Mouse (Mus musculus) kidney, adult 2 months (tissue): ENCODE measurements around the gene Tex45. TPM values are rescaled to one million over a fixed set of nuclear protein-coding genes. Genes with fewer than 3 reads are reported as not detected.

ENCODE experiments used
- DNase-seq: peaks from one replicate; pipeline ENCODE4 v3.0.0; 2021
- H3K27ac ChIP-seq: fragments of 200-500 bp; 2 replicates; pipeline ENCODE4 v1.5.1; 2012; ENCODE audit warnings: low read depth, low read length, control low read depth, inconsistent platforms; ENCODE audit not compliant: insufficient read depth
- H3K27me3 ChIP-seq: fragments of 200-500 bp; replicated peaks from 2 replicates; pipeline ENCODE4 v1.6.1; 2012; ENCODE audit warnings: mild to moderate bottlenecking, moderate library complexity, low read length, inconsistent platforms; ENCODE audit not compliant: control insufficient read depth, insufficient read depth
- H3K36me3 ChIP-seq: fragments of 200-500 bp; 2 replicates; pipeline ENCODE4 v1.6.1; 2012; ENCODE audit warnings: mild to moderate bottlenecking, moderate library complexity, low read length, inconsistent platforms; ENCODE audit not compliant: control insufficient read depth, insufficient read depth
- H3K4me1 ChIP-seq: fragments of 200-500 bp; 2 replicates; pipeline ENCODE4 v1.6.1; 2011; ENCODE audit warnings: low read length; ENCODE audit not compliant: control insufficient read depth, insufficient read depth
- H3K4me3 ChIP-seq: fragments of 200-500 bp; 2 replicates; pipeline ENCODE4 v1.5.1; 2011; ENCODE audit warnings: mild to moderate bottlenecking, low read depth, low read length, control low read depth; ENCODE audit not compliant: insufficient read depth
- CTCF ChIP-seq: fragments of 200-500 bp; conservative IDR thresholded peaks from 2 replicates; pipeline ENCODE4 v1.5.1; 2011; ENCODE audit warnings: low read depth, mild to moderate bottlenecking, control low read depth, low read length, moderate library complexity, mixed read lengths; ENCODE audit not compliant: insufficient read depth, insufficient read length
- POLR2A ChIP-seq: fragments of 200-500 bp; IDR thresholded peaks from one replicate; pipeline ENCODE4 v1.6.1; 2011; ENCODE audit warnings: low read depth, low read length, control low read depth
- WGBS: fragments of 180-500 bp; shearing (Covaris S2); methylation state at CpG from one replicate; pipeline ENCODE4 v1.1.7; 2018; 5-methylcytosine and 5-hydroxymethylcytosine counted together
- polyA plus RNA-seq: library from polyadenylated mRNA; depleted of rRNA; stranded (reverse); fragments of >200 nt; gene quantifications from 2 replicates; pipeline ENCODE4 v1.2.3, GENCODE M21; 2012; rRNA removed

The Tex45 gene
- polyA plus RNA-seq, 1 experiment, result 0.05 TPM

DNA sequence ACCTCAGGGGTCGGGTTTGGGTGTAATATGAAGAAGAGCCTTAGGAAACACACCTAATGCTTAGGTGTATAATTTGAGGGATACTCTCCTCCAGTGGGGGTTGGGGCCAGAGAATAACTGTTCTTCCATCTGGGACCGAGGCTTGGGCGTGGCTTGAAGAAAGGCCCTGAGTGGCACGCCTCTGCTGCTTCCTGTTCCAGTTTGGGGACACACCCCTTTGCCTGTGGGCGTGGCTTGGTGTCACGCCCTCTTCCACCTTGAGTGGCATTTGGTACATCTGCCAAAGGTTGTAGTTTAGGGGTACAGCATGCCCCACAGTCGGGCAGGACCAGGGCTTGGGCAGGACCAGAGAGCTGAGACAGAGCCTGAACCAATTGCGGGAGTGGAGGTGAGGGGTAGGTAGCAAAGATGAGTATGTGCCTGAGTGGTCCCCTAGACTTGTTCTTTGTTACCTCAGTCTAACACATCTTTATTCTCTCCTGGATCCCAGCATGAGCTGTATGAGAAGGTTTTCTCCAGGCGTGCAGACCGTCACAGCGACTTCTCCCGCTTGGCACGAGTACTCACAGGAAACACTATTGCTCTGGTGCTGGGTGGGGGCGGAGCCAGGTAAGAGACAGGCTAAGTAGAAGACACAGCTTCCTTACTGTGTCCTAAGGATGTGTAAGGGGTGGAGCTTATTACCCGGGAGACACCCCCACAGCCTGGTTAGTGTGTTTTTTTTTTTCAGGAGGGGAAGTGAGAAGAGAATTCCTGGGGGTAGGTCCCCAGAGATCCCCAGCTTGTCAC is 65.6 kb downstream of the Tex45 start:
- H3K4me3 ChIP-seq, result no peak overlapping the region
- H3K4me1 ChIP-seq, result no peaks in the 10 kb centered on the region
- peaks cover 3% of the 10 kb centered on the region for H3K36me3 ChIP-seq
- H3K27me3 ChIP-seq, result no peaks in the 10 kb centered on the region
- no peak overlapping the region for H3K27ac ChIP-seq
- TF ChIP-seq CTCF, result no peak
- TF ChIP-seq POLR2A, result no peak
- 70% methylated on average over 15 of the region's 15 CpGs for WGBS
- no peak for DNase-seq

Other genes with a start within 250 kb of the Tex45 start
- gene Insr, start 191.2 kb upstream of the Tex45 start, polyA plus RNA-seq, result 26.8 and 33.7 TPM in 2 replicates
- 0.12 and 1.1 TPM in 2 replicates for gene A430078G23Rik, start 117.4 kb upstream of the Tex45 start, polyA plus RNA-seq
- 37.9 and 38.9 TPM in 2 replicates for gene Arhgef18, start 77.9 kb upstream of the Tex45 start, polyA plus RNA-seq
- 15.1 and 15.5 TPM in 2 replicates for gene Pex11g, start 3.2 kb upstream of the Tex45 start, polyA plus RNA-seq
- gene Zfp358, start 22.3 kb downstream of the Tex45 start, polyA plus RNA-seq, result 43.2 and 58.6 TPM in 2 replicates
- 239 and 302 TPM in 2 replicates for gene Mcoln1, start 29.6 kb downstream of the Tex45 start, polyA plus RNA-seq
- gene Pnpla6, start 44.5 kb downstream of the Tex45 start, polyA plus RNA-seq, result 53.3 and 70.7 TPM in 2 replicates
- gene C330021F23Rik, start 97.1 kb downstream of the Tex45 start, polyA plus RNA-seq, result 6.4 and 7.3 TPM in 2 replicates
- 44.1 and 47.6 TPM in 2 replicates for gene Camsap3, start 116.4 kb downstream of the Tex45 start, polyA plus RNA-seq
- 44.8 and 46.2 TPM in 2 replicates for gene Xab2, start 150.5 kb downstream of the Tex45 start, polyA plus RNA-seq
- 15.6 and 27.2 TPM in 2 replicates for gene Pet100, start 150.7 kb downstream of the Tex45 start, polyA plus RNA-seq
- not detected in 2 replicates for gene Pcp2, start 154.7 kb downstream of the Tex45 start, polyA plus RNA-seq
- gene Stxbp2, start 160.1 kb downstream of the Tex45 start, polyA plus RNA-seq, result 169 and 173 TPM in 2 replicates
- gene Retn, start 184.9 kb downstream of the Tex45 start, polyA plus RNA-seq, result 47.2 and 76.9 TPM in 2 replicates
- gene Mcemp1, start 194.9 kb downstream of the Tex45 start, polyA plus RNA-seq, result 0.10 and 0.53 TPM in 2 replicates
- 15.1 and 15.5 TPM in 2 replicates for gene Fcor, start 201.5 kb downstream of the Tex45 start, polyA plus RNA-seq
- gene Trappc5, start 205.4 kb downstream of the Tex45 start, polyA plus RNA-seq, result 30.5 and 30.8 TPM in 2 replicates
- gene Fcer2a, start 223.3 kb downstream of the Tex45 start, polyA plus RNA-seq, result 0.31 and 4.5 TPM in 2 replicates
- 0.50 TPM in 1 of 2 replicates, not detected in the other for gene Clec4g, start 249.8 kb downstream of the Tex45 start, polyA plus RNA-seq